Mouse (Mus musculus): ENCODE data around the gene Gm12394. TPM values are rescaled to one million over a fixed set of nuclear protein-coding genes. Genes with fewer than 3 reads are reported as not detected.
"Not testable (repeated sequence)": the region's sequence is repeated elsewhere in the genome, so short reads cannot be mapped to it uniquely, and the experiment has no call there.

Gene Gm12394
- total RNA-seq, 2 experiments from 2014 or later: not detected

DNA sequence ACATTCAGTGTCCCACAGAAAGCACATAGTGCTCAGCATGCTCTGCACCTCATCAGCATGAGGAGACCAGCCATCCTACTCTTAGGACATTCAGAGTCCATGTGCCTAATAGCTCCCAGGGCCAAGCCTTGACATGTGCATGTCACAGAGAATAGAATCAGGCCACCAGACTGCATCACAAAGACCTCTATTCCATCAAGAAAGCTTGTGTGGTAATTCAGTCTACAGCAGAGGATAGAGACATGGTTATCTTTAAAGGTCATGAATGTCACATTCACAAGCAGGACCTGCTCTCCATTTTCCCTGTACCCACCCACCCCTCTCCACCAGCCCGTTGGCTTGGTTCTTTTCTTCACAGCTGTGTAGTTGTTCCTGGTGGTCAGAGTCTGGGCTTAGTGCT, 2.8 kb downstream of the Gm12394 start, which contains the start of gene Fam205a1:
Fam205a1 (minus strand) TSS at position 101 of the 400 bp plus-strand sequence.
- not testable (repeated sequence) for DNase-seq

- not testable (repeated sequence) for DNase-seq
Observed at GRCm38 (mm10) chr4:42773893-42774292, 82.7 kb downstream of the Gm12394 start, which contains the start of gene Ccl21a. Gene Ccl21a (minus strand): TSS chr4:42773993.

- DNase-seq: not testable (repeated sequence)
Observed at GRCm38 (mm10) chr4:42756477-42756876, 100.1 kb downstream of the Gm12394 start, which contains the start of gene Ccl19. Gene Ccl19 (minus strand): TSS chr4:42756577.

GRCm38 (mm10) chr4:42735245-42735644, 121.3 kb downstream of the Gm12394 start, which contains the start of gene 4930578G10Rik:
Gene 4930578G10Rik (plus strand): TSS chr4:42735545.
- DNase-seq: not testable (repeated sequence)

Other genes starting within 250 kb of the Gm12394 start
- not detected for gene Gm10591, start 244.6 kb downstream of the Gm12394 start, total RNA-seq (2021)
- under 1 TPM; 0.68 to 0.81 TPM for gene Gm2564, start 227.1 kb downstream of the Gm12394 start, total RNA-seq (2021)
- gene Ccl27b, start 201.5 kb downstream of the Gm12394 start, total RNA-seq (2021): not detected
- gene Il11ra2, start 194.9 kb downstream of the Gm12394 start, total RNA-seq (2021): not detected
- gene 4930578G10Rik, start 121.2 kb downstream of the Gm12394 start, total RNA-seq (2021): not detected
- gene Ccl19, start 100.2 kb downstream of the Gm12394 start, total RNA-seq (2021): not detected
- gene Ccl21a, start 82.8 kb downstream of the Gm12394 start, total RNA-seq (2021): 10 to 100 TPM; 10.4 to 14.7 TPM
- not detected for gene Fam205a1, start 2.9 kb downstream of the Gm12394 start, total RNA-seq (2021)
- gene Fam205c, start 17.5 kb upstream of the Gm12394 start, total RNA-seq (2021): 1 to 10 TPM; 1.3 TPM
- gene Phf24, start 59.9 kb upstream of the Gm12394 start, total RNA-seq (2021): 10 to 100 TPM; 15.2 to 23.1 TPM
- 10 to 100 TPM; 82.4 to 91.9 TPM for gene Dnajb5, start 93.0 kb upstream of the Gm12394 start, total RNA-seq (2021)
- not detected for gene 1700022I11Rik, start 112.8 kb upstream of the Gm12394 start, total RNA-seq (2021)
- 100 to 1,000 TPM; 291 to 295 TPM for gene Vcp, start 143.7 kb upstream of the Gm12394 start, total RNA-seq (2021)
- 1 to 10 TPM; 7.4 to 8.2 TPM for gene Fancg, start 153.7 kb upstream of the Gm12394 start, total RNA-seq (2021)
- 10 to 100 TPM; 24.7 to 24.9 TPM for gene Pigo, start 169.0 kb upstream of the Gm12394 start, total RNA-seq (2021)
- gene Stoml2, start 174.9 kb upstream of the Gm12394 start, total RNA-seq (2021): 100 to 1,000 TPM; 101 to 107 TPM
- 10 to 100 TPM; 20.4 to 20.7 TPM for gene Fam214b, start 189.4 kb upstream of the Gm12394 start, total RNA-seq (2021)
- 10 to 100 TPM; 39.9 to 42.1 TPM for gene Unc13b, start 202.2 kb upstream of the Gm12394 start, total RNA-seq (2021)